Mouse (Mus musculus) embryonic facial prominence, embryonic 11.5 days (tissue): ENCODE results near the gene Sh3bp5. TPM values are rescaled to one million over a fixed set of nuclear protein-coding genes. Genes with fewer than 3 reads are reported as not detected.

ENCODE experiments used
- ATAC-seq: fragments of 200-750 bp; cut with Nextera tagmentation; replicated peaks from 2 replicates; pipeline ENCODE4 v1.8.0; 2017; ENCODE audit warnings: low read depth; ENCODE audit not compliant: insufficient number of reproducible peaks, low FRiP score, low TSS enrichment
- DNase-seq: peaks from one replicate; pipeline ENCODE4 v3.0.0-alpha.2; 2015; ENCODE audit warnings: low spot score
- H3K27ac ChIP-seq: fragments of 300-500 bp; sonication (generic); replicated peaks from 2 replicates; pipeline ENCODE4 v1.5.1; 2014; ENCODE audit warnings: mild to moderate bottlenecking, low read depth, low read length, control low read depth
- H3K27me3 ChIP-seq: fragments of 300-500 bp; sonication (generic); 2 replicates; pipeline ENCODE4 v1.6.1; 2014; ENCODE audit warnings: mild to moderate bottlenecking, low read length, moderate library complexity, mixed read lengths; ENCODE audit not compliant: control insufficient read depth, insufficient read depth
- H3K36me3 ChIP-seq: fragments of 300-500 bp; sonication (generic); replicated peaks from 2 replicates; pipeline ENCODE4 v1.6.1; 2014; ENCODE audit warnings: low read depth, mild to moderate bottlenecking, low read length, moderate library complexity, mixed read lengths; ENCODE audit not compliant: control insufficient read depth, insufficient read depth
- H3K4me1 ChIP-seq: fragments of 300-500 bp; sonication (generic); 2 replicates; pipeline ENCODE4 v1.6.1; 2014; ENCODE audit warnings: low read length, mixed read lengths; ENCODE audit not compliant: control insufficient read depth, insufficient read depth
- H3K4me2 ChIP-seq: fragments of 300-500 bp; sonication (generic); 2 replicates; pipeline ENCODE4 v1.6.1; 2014; ENCODE audit warnings: low read depth, mild to moderate bottlenecking, control low read depth, low read length, moderate library complexity
- H3K4me3 ChIP-seq: fragments of 300-500 bp; sonication (generic); 2 replicates; pipeline ENCODE4 v1.5.1; 2014; ENCODE audit warnings: low read depth, low read length, control low read depth
- H3K9ac ChIP-seq: fragments of 300-500 bp; sonication (generic); replicated peaks from 2 replicates; pipeline ENCODE4 v1.6.1; 2014; ENCODE audit warnings: mild to moderate bottlenecking, control low read depth, low read length
- H3K9me3 ChIP-seq: fragments of 300-500 bp; sonication (generic); replicated peaks from 2 replicates; pipeline ENCODE4 v1.6.1; 2016; ENCODE audit warnings: mild to moderate bottlenecking, low read length, inconsistent platforms, mixed read lengths; ENCODE audit not compliant: control insufficient read depth
- WGBS: fragments of 180-500 bp; shearing (Covaris S2); extraction: QIAGEN DNeasy Blood & Tissue Kit; methylation state at CpG from one replicate; pipeline ENCODE4 v1.1.7; 2014; 5-methylcytosine and 5-hydroxymethylcytosine counted together
- polyA plus RNA-seq: library from polyadenylated mRNA; unstranded; fragments of >200 nt; fragmentation: Nextera tagmentation; extraction: Ambion mirVana; gene quantifications from 2 replicates; pipeline ENCODE4 v1.2.1, GENCODE M21; 2014

Sh3bp5 gene
- polyA plus RNA-seq, 1 experiment from 2014 or later = 16.0 TPM

GRCm38 (mm10) chr14:31404663-31405062 lies 31.2 kb downstream of the Sh3bp5 start:
- ATAC-seq = no peak
- DNase-seq = no peak
- Histone ChIP-seq H3K27me3 (no peaks in the 10 kb centered on the region), H3K27ac (no peak overlapping the region), H3K4me1 (peaks cover 4% of the 10 kb centered on the region; the same call in 1 of the 2 replicates), H3K4me3 (no peak overlapping the region), H3K9me3 (no peaks in the 10 kb centered on the region), H3K9ac (no peak overlapping the region), H3K4me2 (no peak overlapping the region), H3K36me3 (no peaks in the 10 kb centered on the region; the same call in 1 of the 2 replicates)
- 93% methylated on average over 4 of the region's 4 CpGs for WGBS

DNA sequence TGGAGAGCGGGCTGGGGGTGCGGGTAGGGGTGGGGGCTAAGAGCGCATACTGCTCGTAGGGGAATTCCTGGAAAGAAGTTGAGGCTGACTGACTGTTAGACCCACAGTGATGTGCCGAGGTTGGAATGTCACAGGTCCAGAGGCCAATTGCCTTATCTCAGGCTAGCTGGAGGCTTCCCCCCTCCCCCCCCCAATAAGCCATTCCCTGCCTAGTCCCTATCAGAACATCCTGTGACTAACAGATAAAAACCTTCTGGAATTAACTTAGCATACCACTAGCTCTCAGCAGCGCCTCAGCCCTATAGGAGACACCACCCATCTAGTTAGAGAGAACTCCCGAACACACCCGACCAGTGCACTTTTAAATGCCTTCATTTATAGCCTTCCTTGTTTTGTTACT lies 31.9 kb downstream of the Sh3bp5 start:
- DNase-seq (no peak), ATAC-seq (no peak)
- no peak overlapping the region for H3K9ac ChIP-seq
- no peak overlapping the region for H3K4me3 ChIP-seq
- no peak overlapping the region for H3K4me2 ChIP-seq
- peaks cover 4% of the 10 kb centered on the region; the same call in 1 of the 2 replicates for H3K4me1 ChIP-seq
- no peaks in the 10 kb centered on the region; the same call in 1 of the 2 replicates for H3K36me3 ChIP-seq
- H3K27me3 ChIP-seq = no peaks in the 10 kb centered on the region
- WGBS = 74% methylated on average over 8 of the region's 8 CpGs
- no peak overlapping the region for H3K27ac ChIP-seq
- H3K9me3 ChIP-seq = no peaks in the 10 kb centered on the region

DNA sequence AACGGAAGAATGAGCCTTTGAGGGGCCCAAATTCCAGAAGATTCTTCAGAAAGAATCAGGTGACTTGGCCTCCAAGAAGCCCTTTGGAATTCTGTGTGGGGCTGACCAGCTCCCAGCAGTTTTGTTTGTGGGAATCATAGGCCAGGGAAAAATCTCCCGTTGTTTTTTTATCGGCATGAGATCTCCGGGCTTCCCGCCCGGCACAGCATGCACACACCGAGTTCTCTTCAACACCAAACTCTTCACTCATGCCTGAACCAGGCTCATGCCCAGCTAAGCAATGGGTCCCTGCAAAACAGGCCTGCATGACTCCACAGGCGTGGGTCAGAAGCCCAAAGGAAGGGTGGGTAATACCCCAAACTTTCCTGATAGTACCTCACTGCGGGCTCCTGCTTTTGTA lies 32.3 kb downstream of the Sh3bp5 start:
- Histone ChIP-seq H3K36me3 (no peaks in the 10 kb centered on the region; the same call in 1 of the 2 replicates), H3K4me2 (no peak overlapping the region), H3K4me1 (peaks cover 4% of the 10 kb centered on the region; the same call in 1 of the 2 replicates), H3K4me3 (no peak overlapping the region), H3K9me3 (no peaks in the 10 kb centered on the region), H3K27ac (no peak overlapping the region), H3K9ac (no peak overlapping the region), H3K27me3 (no peaks in the 10 kb centered on the region)
- DNase-seq = no peak
- ATAC-seq = no peak
- 79% methylated on average over 9 of the region's 9 CpGs for WGBS

GRCm38 (mm10) chr14:31402693-31403092 lies 33.2 kb downstream of the Sh3bp5 start:
- ATAC-seq = no peak
- WGBS = 84% methylated on average over 5 of the region's 5 CpGs
- Histone ChIP-seq H3K4me2 (no peak overlapping the region), H3K9me3 (no peaks in the 10 kb centered on the region), H3K4me3 (no peak overlapping the region), H3K36me3 (no peaks in the 10 kb centered on the region; the same call in 1 of the 2 replicates), H3K9ac (no peak overlapping the region), H3K27ac (no peak overlapping the region), H3K27me3 (no peaks in the 10 kb centered on the region), H3K4me1 (no peaks in the 10 kb centered on the region)
- DNase-seq = no peak

- DNase-seq (no peak), ATAC-seq (no peak)
- Histone ChIP-seq H3K4me2 (no peak overlapping the region), H3K27me3 (no peaks in the 10 kb centered on the region), H3K27ac (no peak overlapping the region), H3K9ac (no peak overlapping the region), H3K4me1 (no peaks in the 10 kb centered on the region), H3K9me3 (no peaks in the 10 kb centered on the region), H3K4me3 (no peak overlapping the region), H3K36me3 (no peaks in the 10 kb centered on the region; the same call in 1 of the 2 replicates)
- 73% methylated on average over 6 of the region's 6 CpGs for WGBS
Observed at GRCm38 (mm10) chr14:31401918-31402427, 33.9 kb downstream of the Sh3bp5 start.

GRCm38 (mm10) chr14:31400896-31401295 lies 35.0 kb downstream of the Sh3bp5 start:
- Histone ChIP-seq H3K4me1 (no peaks in the 10 kb centered on the region), H3K36me3 (no peaks in the 10 kb centered on the region; the same call in 1 of the 2 replicates), H3K27me3 (no peaks in the 10 kb centered on the region), H3K4me2 (no peak overlapping the region), H3K4me3 (no peak overlapping the region), H3K27ac (no peak overlapping the region), H3K9ac (no peak overlapping the region), H3K9me3 (no peaks in the 10 kb centered on the region)
- WGBS = 88% methylated on average over 11 of the region's 11 CpGs
- ATAC-seq (no peak), DNase-seq (no peak)

- H3K27ac ChIP-seq = no peak overlapping the region
- H3K36me3 ChIP-seq = no peaks in the 10 kb centered on the region; the same call in 1 of the 2 replicates
- ATAC-seq (no peak), DNase-seq (no peak)
- no peaks in the 10 kb centered on the region for H3K27me3 ChIP-seq
- H3K9ac ChIP-seq = no peak overlapping the region
- no peak overlapping the region for H3K4me3 ChIP-seq
- WGBS = 78% methylated on average over 7 of the region's 7 CpGs
- H3K4me2 ChIP-seq = no peak overlapping the region
- H3K4me1 ChIP-seq = no peaks in the 10 kb centered on the region
- H3K9me3 ChIP-seq = no peaks in the 10 kb centered on the region
Observed at GRCm38 (mm10) chr14:31400246-31400645, 35.6 kb downstream of the Sh3bp5 start.

DNA sequence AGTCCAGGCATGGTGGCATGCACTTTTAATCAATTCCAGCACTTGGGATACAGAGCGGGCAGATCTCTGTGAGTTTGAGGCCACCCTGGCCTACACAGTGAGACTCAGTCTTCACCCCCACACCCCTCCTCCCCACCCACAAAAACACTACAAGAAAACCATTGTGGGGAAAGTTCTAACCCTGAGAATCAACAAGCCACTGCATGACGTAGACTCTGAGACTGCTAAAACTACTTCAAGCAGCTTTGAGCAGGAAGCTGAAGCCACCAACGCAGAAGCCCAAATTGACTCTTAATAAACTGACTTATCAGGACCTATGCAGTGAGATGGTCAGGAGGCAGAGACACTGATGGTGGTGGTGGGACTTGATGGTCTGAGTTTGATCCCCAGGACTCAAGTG lies 36.6 kb downstream of the Sh3bp5 start:
- no peak for DNase-seq
- ATAC-seq = no peak
- 64% methylated on average over 3 of the region's 3 CpGs for WGBS

More for the DNA sequence above, 36.6 kb downstream of the Sh3bp5 start:
- Histone ChIP-seq H3K9me3 (no peaks in the 10 kb centered on the region), H3K27me3 (no peaks in the 10 kb centered on the region), H3K4me3 (no peak overlapping the region), H3K4me1 (no peaks in the 10 kb centered on the region), H3K4me2 (no peak overlapping the region), H3K27ac (no peak overlapping the region), H3K9ac (no peak overlapping the region), H3K36me3 (no peaks in the 10 kb centered on the region; the same call in none of the 2 replicates)
